Comparison of ENCODE assay signal across 9 mouse cellular contexts in genomic region chr2:4436361-4437231, GRCm38 (mm10).
DNase-seq lines count a peak whose midpoint lies in the region; ATAC-seq and TF ChIP-seq lines count a peak whose summit lies in the region.
"Had no signal": no experiment of that assay in that cellular context is flagged by ENCODE, and none has a peak within 500 bp of the region (broad histone marks: within the 10 kb centered on the region; RNA-seq: fewer than 3 reads in every experiment).

No protein-coding gene starts in this region.

- no peak overlapping the region for H3K4me3 ChIP-seq in embryonic facial prominence, embryonic 10.5 days
- no peak overlapping the region; the same call in 1 of the 2 replicates for H3K4me3 ChIP-seq in layer of hippocampus, adult 2 months

- no peaks in the 10 kb centered on the region for H3K9me3 ChIP-seq in embryonic facial prominence, embryonic 10.5 days

- ATAC-seq in frontal cortex, adult (ENCODE audit: low TSS enrichment) = peak; percentile 75

- H3K36me3 ChIP-seq in embryonic facial prominence, embryonic 10.5 days (replicated peaks) = peaks cover 63% of the 10 kb centered on the region

- H3K27ac ChIP-seq in embryonic facial prominence, embryonic 10.5 days (replicated peaks) = peak overlapping the region; percentile 63
- peak overlapping the region; percentile 36; the same call in 1 of the 2 replicates for H3K27ac ChIP-seq in layer of hippocampus, adult 2 months

- H3K4me1 ChIP-seq in embryonic facial prominence, embryonic 10.5 days = peaks cover 41% of the 10 kb centered on the region

- 79% methylated on average over 19 of the region's 19 CpGs for WGBS in embryonic facial prominence, embryonic 10.5 days

- TF ChIP-seq CTCF in layer of hippocampus, adult 2 months (conservative IDR thresholded peaks at IDR 0.05) = no peak; the same call in 1 of the 2 replicates

- H3K27me3 ChIP-seq in embryonic facial prominence, embryonic 10.5 days (replicated peaks; ENCODE audit: low read depth, poor library complexity, severe bottlenecking) = no peaks in the 10 kb centered on the region

- DNase-seq in frontal cortex, postnatal 14 days (ENCODE audit: low spot score in 2 of 2) = no peak
- no peak for DNase-seq in embryonic facial prominence, embryonic 10.5 days (ENCODE audit: low spot score)
- DNase-seq in layer of hippocampus, adult 2 months (ENCODE audit: low spot score in 2 of 2) = peak; percentile 71 to 85
- DNase-seq in neural tube, embryonic 10.5 days (ENCODE audit: extremely low spot score, low spot score) = peak; percentile 68
- no peak for DNase-seq in spleen, postnatal 36 days (ENCODE audit: low spot score in 2 of 2)
- DNase-seq in gastrocnemius, postnatal 4 days (ENCODE audit: low spot score in 2 of 2) = no peak
- no peak for DNase-seq in ovary, postnatal 36 days (ENCODE audit: low spot score)
- DNase-seq: thymus, adult 18-20 months had no signal

Comparison
In these comparisons a context has a peak if more than half of its experiments do, and no peak if none do; other contexts are left out.
1. DNase-seq: peak in layer of hippocampus, adult 2 months (2 of 2) and neural tube, embryonic 10.5 days (single experiment); none in frontal cortex, postnatal 14 days (0 of 2), embryonic facial prominence, embryonic 10.5 days (single experiment), spleen, postnatal 36 days (0 of 2), gastrocnemius, postnatal 4 days (0 of 2) and ovary, postnatal 36 days (single experiment).